Mouse (Mus musculus) embryonic fibroblast, embryonic 13.5 days (primary cell): ENCODE measurements around the gene Ppa1.

Source experiments
- CTCF ChIP-seq: IDR thresholded peaks from 2 replicates; pipeline ENCODE4 v1.5.1; 2011; ENCODE audit warnings: mild to moderate bottlenecking, control low read depth, low read length, moderate library complexity, borderline replicate concordance; ENCODE audit not compliant: insufficient read depth
- POLR2A ChIP-seq: IDR thresholded peaks from 2 replicates; pipeline ENCODE4 v1.6.1; 2011; ENCODE audit warnings: low read depth, mild to moderate bottlenecking, control low read depth, low read length, moderate library complexity

GRCm38 (mm10) chr10:61680015-61680913 is 31.9 kb downstream of the Ppa1 start, which contains the start of gene Sar1a:
- peak; percentile 94 for TF ChIP-seq POLR2A
- TF ChIP-seq CTCF = no peak
